Mouse (Mus musculus) E14TG2a.4 (cell line): ENCODE measurements around the gene Lamc2.

ENCODE experiments used
- CTCF ChIP-seq: conservative IDR thresholded peaks from 2 replicates; pipeline ENCODE4 v1.5.1; 2014; ENCODE audit warnings: low read length
- NANOG ChIP-seq: IDR thresholded peaks from 2 replicates; pipeline ENCODE4 v1.6.1; 2014; ENCODE audit warnings: borderline replicate concordance, low read length, mixed read lengths
- POU5F1 ChIP-seq: IDR thresholded peaks from 2 replicates; pipeline ENCODE4 v1.6.1; 2014; ENCODE audit warnings: low read length, borderline replicate concordance

GRCm38 (mm10) chr1:153102296-153103185 lies 83.7 kb downstream of the Lamc2 start:
- TF ChIP-seq CTCF (no peak), POU5F1 (no peak), NANOG (no peak)
